In genomic region chr2:31904089-31904488, GRCm38 (mm10) we compare ENCODE assay signal across 15 mouse cellular contexts. TPM values are rescaled to one million over a fixed set of nuclear protein-coding genes. Genes with fewer than 3 reads are reported as not detected.
DNase-seq lines count a peak whose midpoint lies in the region; ATAC-seq lines count a peak whose summit lies in the region.
"Had no signal": no experiment of that assay in that cellular context is flagged by ENCODE, and none has a peak within 500 bp of the region (broad histone marks: within the 10 kb centered on the region; RNA-seq: fewer than 3 reads in every experiment).

No protein-coding gene starts in this region.

- H3K27me3 ChIP-seq in kidney, embryonic 14.5 days (ENCODE audit: control insufficient read depth, insufficient read depth, low read length), result no peaks in the 10 kb centered on the region
- peaks cover 12% of the 10 kb centered on the region for H3K27me3 ChIP-seq in heart, embryonic 13.5 days (replicated peaks)

- no peak overlapping the region for H3K4me2 ChIP-seq in kidney, embryonic 14.5 days (replicated peaks; ENCODE audit: low read depth, low read length)
- H3K4me2 ChIP-seq in heart, embryonic 13.5 days, result no peak overlapping the region
- H3K4me2 ChIP-seq: hindbrain, embryonic 12.5 days; liver, embryonic 12.5 days had no signal

- H3K9ac ChIP-seq in kidney, embryonic 14.5 days (ENCODE audit: low read depth, low read length), result no peak overlapping the region
- no peak overlapping the region for H3K9ac ChIP-seq in heart, embryonic 13.5 days
- H3K9ac ChIP-seq: hindbrain, embryonic 12.5 days; liver, embryonic 12.5 days had no signal

- H3K27ac ChIP-seq in kidney, embryonic 14.5 days (ENCODE audit: low read depth, low read length), result no peak overlapping the region
- peak overlapping the region; percentile 24; the same call in 1 of the 2 replicates for H3K27ac ChIP-seq in heart, embryonic 13.5 days (replicated peaks)
- H3K27ac ChIP-seq: gastrocnemius, adult 2 months; hindbrain, embryonic 12.5 days; liver, embryonic 12.5 days had no signal

- ATAC-seq in kidney, embryonic 14.5 days (ENCODE audit: low FRiP score, low TSS enrichment), result 0 out of 2 replicates have a peak, but pooled peaks have one; percentile 10
- no peak for ATAC-seq in heart, embryonic 13.5 days (ENCODE audit: extremely low read depth, insufficient number of reproducible peaks, low FRiP score, low TSS enrichment)
- ATAC-seq: liver, embryonic 12.5 days had no signal

- H3K4me3 ChIP-seq in kidney, embryonic 14.5 days (ENCODE audit: low read length), result no peak overlapping the region
- H3K4me3 ChIP-seq in heart, embryonic 13.5 days, result no peak overlapping the region
- H3K4me3 ChIP-seq: gastrocnemius, adult 2 months; hindbrain, embryonic 12.5 days; liver, embryonic 12.5 days had no signal

- no peak for DNase-seq in kidney, adult 8-10 months
- DNase-seq in ovary, postnatal 36 days (ENCODE audit: low spot score), result peak; percentile 29
- DNase-seq in ovary, postnatal 10 days (ENCODE audit: low spot score), result no peak
- DNase-seq in yolk sac, embryonic 10.5 days (ENCODE audit: low spot score), result peak; percentile 38
- no peak for DNase-seq in natural killer cell, adult 2 months (ENCODE audit: low spot score in 2 of 2)
- DNase-seq in urinary bladder, adult 18-20 months (ENCODE audit: low spot score in 2 of 2), result no peak
- DNase-seq: adrenal gland, postnatal 25 days; cerebellum, adult 2 months; gastrocnemius, adult 2 months; kidney, adult 2 months; thymus, postnatal 36 days had no signal

- H3K36me3 ChIP-seq in kidney, embryonic 14.5 days (ENCODE audit: control insufficient read depth, insufficient read depth, low read length), result no peaks in the 10 kb centered on the region
- H3K36me3 ChIP-seq in heart, embryonic 13.5 days, result no peaks in the 10 kb centered on the region
- H3K36me3 ChIP-seq: hindbrain, embryonic 12.5 days; liver, embryonic 12.5 days had no signal

- WGBS in kidney, embryonic 14.5 days, result 20% methylated on average over 6 of the region's 6 CpGs
- WGBS in heart, embryonic 13.5 days, result 17% methylated on average over 6 of the region's 6 CpGs

- no peaks in the 10 kb centered on the region for H3K9me3 ChIP-seq in kidney, embryonic 14.5 days (ENCODE audit: control insufficient read depth, low read length)
- H3K9me3 ChIP-seq in heart, embryonic 13.5 days, result no peaks in the 10 kb centered on the region
- H3K9me3 ChIP-seq: hindbrain, embryonic 12.5 days; liver, embryonic 12.5 days had no signal

- H3K4me1 ChIP-seq in kidney, embryonic 14.5 days (ENCODE audit: control insufficient read depth, insufficient read depth, low read length), result peaks cover 12% of the 10 kb centered on the region
- H3K4me1 ChIP-seq in heart, embryonic 13.5 days, result peaks cover 18% of the 10 kb centered on the region

RNA-seq across cellular contexts. Expression of gene Lamc3, which starts 17.0 kb away (rescaled TPM):
- 2.0 and 3.6 TPM in 2 replicates for polyA plus RNA-seq in kidney, embryonic 14.5 days (2014; fragmentation: Nextera tagmentation; extraction: Ambion mirVana)
- 0.32 and 0.43 TPM in 2 replicates for polyA plus RNA-seq in heart, embryonic 13.5 days (2015; fragmentation: Nextera tagmentation; extraction: Ambion mirVana)

RNA-seq across cellular contexts. Expression of gene Aif1l, which starts 45.9 kb away (rescaled TPM):
- polyA plus RNA-seq in kidney, embryonic 14.5 days (2014; fragmentation: Nextera tagmentation; extraction: Ambion mirVana), result 55.8 and 72.1 TPM in 2 replicates
- 65.8 and 67.3 TPM in 2 replicates for polyA plus RNA-seq in heart, embryonic 13.5 days (2015; fragmentation: Nextera tagmentation; extraction: Ambion mirVana)

RNA-seq across cellular contexts. Expression of gene Fibcd1, which starts 58.3 kb away (rescaled TPM):
- polyA plus RNA-seq in kidney, embryonic 14.5 days (2014; fragmentation: Nextera tagmentation; extraction: Ambion mirVana), result 1.1 TPM in 2 replicates
- 0.08 TPM in 1 of 2 replicates, not detected in the other for polyA plus RNA-seq in heart, embryonic 13.5 days (2015; fragmentation: Nextera tagmentation; extraction: Ambion mirVana)
- polyA plus RNA-seq: liver, embryonic 12.5 days had no signal

Comparison
In these comparisons a context has a peak if more than half of its experiments do, and no peak if none do; other contexts are left out.
1. DNase-seq: peak in ovary, postnatal 36 days (single experiment) and yolk sac, embryonic 10.5 days (single experiment); none in kidney, adult 8-10 months (0 of 2), ovary, postnatal 10 days (single experiment), natural killer cell, adult 2 months (0 of 2) and urinary bladder, adult 18-20 months (0 of 2).